Mouse (Mus musculus) gastrocnemius, adult 18-20 months (tissue): ENCODE results near the gene Alg9. TPM values are rescaled to one million over a fixed set of nuclear protein-coding genes. Genes with fewer than 3 reads are reported as not detected.

Experiments used
- DNase-seq: peaks from one replicate; pipeline ENCODE4 v3.0.0; 2021; ENCODE audit warnings: low spot score
- long read RNA-seq, 2 experiments: library from polyadenylated mRNA; stranded (forward); transcript quantifications; one replicate each; pipeline ENCODE4 v2.0.0; 2021
- total RNA-seq, 2 experiments: library from RNA; stranded (reverse); gene quantifications; 2 replicates each; pipeline ENCODE4 v1.2.3; 2021

Alg9 gene
- total RNA-seq: 10 to 100 TPM; 10.3 to 10.8 TPM
- long read RNA-seq, experiment 1, transcript Alg9-201 (15 exons, 2,873 nt): major isoform, 18 of 26 reads
- long read RNA-seq, experiment 1, partial matches to known transcripts: 0 of 26 reads
- long read RNA-seq, experiment 1, other reads (novel, unspliced or antisense): 7 of 26 reads
- long read RNA-seq, experiment 2, transcript Alg9-201 (15 exons, 2,873 nt): major isoform, 14 of 16 reads
- long read RNA-seq, experiment 2, partial matches to known transcripts: 0 of 16 reads
- long read RNA-seq, experiment 2, other reads (novel, unspliced or antisense): 2 of 16 reads

- DNase-seq: peak; percentile 89
Observed at GRCm38 (mm10) chr9:50774991-50775612, at the start of gene Alg9, which contains the start of gene 1110032A03Rik. Gene Alg9 (plus strand): TSS chr9:50775019. Gene 1110032A03Rik (minus strand): TSS chr9:50775520.

- DNase-seq: no peak
Observed at GRCm38 (mm10) chr9:50725921-50726590, 48.8 kb upstream of the Alg9 start.

GRCm38 (mm10) chr9:50727171-50727924, 47.5 kb upstream of the Alg9 start:
- DNase-seq: peak; percentile 28

GRCm38 (mm10) chr9:50727925-50728651, 46.7 kb upstream of the Alg9 start:
- peak; percentile 42 for DNase-seq

GRCm38 (mm10) chr9:50729600-50729999, 45.2 kb upstream of the Alg9 start:
- DNase-seq: no peak

GRCm38 (mm10) chr9:50732560-50732959, 42.3 kb upstream of the Alg9 start:
- DNase-seq: no peak

GRCm38 (mm10) chr9:50734989-50735388, 39.8 kb upstream of the Alg9 start:
- DNase-seq: peak; percentile 71

GRCm38 (mm10) chr9:50738914-50739870, 35.6 kb upstream of the Alg9 start, which contains the start of gene Dixdc1:
Gene Dixdc1 (minus strand): TSS chr9:50739517.
- peak; percentile 96 for DNase-seq

GRCm38 (mm10) chr9:50740867-50741784, 33.7 kb upstream of the Alg9 start:
- no peak for DNase-seq

- DNase-seq: no peak
Observed at GRCm38 (mm10) chr9:50742261-50742660, 32.6 kb upstream of the Alg9 start.

GRCm38 (mm10) chr9:50742744-50743143, 32.1 kb upstream of the Alg9 start:
- no peak for DNase-seq

- DNase-seq: no peak
Observed at GRCm38 (mm10) chr9:50745806-50746205, 29.0 kb upstream of the Alg9 start.

- no peak for DNase-seq
Observed at GRCm38 (mm10) chr9:50746214-50746677, 28.6 kb upstream of the Alg9 start, which contains the start of gene 2310030G06Rik. Gene 2310030G06Rik (minus strand): TSS chr9:50746536.

- no peak for DNase-seq
Observed at GRCm38 (mm10) chr9:50750706-50751105, 24.1 kb upstream of the Alg9 start.

- DNase-seq: peak; percentile 24
Observed at GRCm38 (mm10) chr9:50751323-50751722, 23.5 kb upstream of the Alg9 start, which contains the start of gene Cryab. Gene Cryab (plus strand): TSS chr9:50751325.

GRCm38 (mm10) chr9:50752054-50752602, 22.7 kb upstream of the Alg9 start, which contains the start of gene Hspb2:
Gene Hspb2 (minus strand): TSS chr9:50752354.
- peak; percentile 63 for DNase-seq

GRCm38 (mm10) chr9:50752784-50753615, 21.8 kb upstream of the Alg9 start:
- DNase-seq: peak; percentile 97
